Mouse (Mus musculus): Measurements from ENCODE around the gene Borcs5. TPM values are rescaled to one million over a fixed set of nuclear protein-coding genes. Genes with fewer than 3 reads are reported as not detected.

The Borcs5 gene
- polyA plus RNA-seq, 1 experiment: 8.8 TPM

GRCm38 (mm10) chr6:134684354-134684915 lies 45.1 kb downstream of the Borcs5 start:
- H3K4me2 ChIP-seq (ENCODE audit: low read depth): no peak overlapping the region
- no peaks in the 10 kb centered on the region for H3K36me3 ChIP-seq (ENCODE audit: control insufficient read depth, insufficient read depth)
- no peaks in the 10 kb centered on the region for H3K79me2 ChIP-seq (ENCODE audit: control insufficient read depth, insufficient read depth)
- H3K27me3 ChIP-seq (ENCODE audit: control insufficient read depth, insufficient read depth, insufficient read length): no peaks in the 10 kb centered on the region
- no peak for TF ChIP-seq POLR2AphosphoS2 (IDR thresholded peaks at IDR 0.05; ENCODE audit: insufficient read length, low read depth)
- TF ChIP-seq POLR2A (IDR thresholded peaks at IDR 0.05; ENCODE audit: insufficient read length, low read depth): no peak
- H3K4me3 ChIP-seq: no peak overlapping the region
- no peak overlapping the region for H3ac ChIP-seq (ENCODE audit: control insufficient read depth, insufficient read length)

DNA sequence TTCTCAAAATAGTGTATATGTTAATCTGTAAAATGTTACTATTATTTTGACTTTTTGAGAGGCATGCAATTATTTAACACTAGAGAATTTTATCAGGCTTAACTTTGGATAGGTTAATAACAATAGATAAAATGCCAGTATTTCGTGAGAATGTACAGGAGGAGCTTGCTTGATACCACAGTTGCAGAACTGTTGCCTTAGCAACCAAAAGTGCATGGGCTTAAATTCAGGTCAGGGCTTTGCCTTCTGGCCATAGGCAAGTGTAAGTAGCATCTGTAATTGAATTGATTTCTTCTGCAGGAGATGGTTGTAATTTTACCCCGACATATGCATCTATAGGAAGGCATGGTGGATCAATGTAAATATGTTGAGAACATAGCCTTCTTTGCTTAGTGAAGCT lies 45.7 kb downstream of the Borcs5 start:
- Histone ChIP-seq H3ac (ENCODE audit: control insufficient read depth, insufficient read length) (no peak overlapping the region), H3K79me2 (ENCODE audit: control insufficient read depth, insufficient read depth) (no peaks in the 10 kb centered on the region), H3K4me2 (ENCODE audit: low read depth) (no peak overlapping the region), H3K36me3 (ENCODE audit: control insufficient read depth, insufficient read depth) (no peaks in the 10 kb centered on the region), H3K4me3 (no peak overlapping the region), H3K27me3 (ENCODE audit: control insufficient read depth, insufficient read depth, insufficient read length) (no peaks in the 10 kb centered on the region)
- no peak for TF ChIP-seq USF1 (IDR thresholded peaks at IDR 0.05; ENCODE audit: low read depth)
- no peak for TF ChIP-seq POLR2AphosphoS2 (IDR thresholded peaks at IDR 0.05; ENCODE audit: insufficient read length, low read depth)
- TF ChIP-seq TCF12 (IDR thresholded peaks at IDR 0.05; ENCODE audit: insufficient read depth, poor library complexity, severe bottlenecking): no peak
- no peak for TF ChIP-seq REST (IDR thresholded peaks at IDR 0.05; ENCODE audit: insufficient read depth, insufficient read length)
- TF ChIP-seq TCF3 (IDR thresholded peaks at IDR 0.05; ENCODE audit: insufficient read length, low read depth): no peak
- no peak for TF ChIP-seq MYOG (IDR thresholded peaks at IDR 0.05; ENCODE audit: control insufficient read depth in 1 of 3, insufficient read depth in 1 of 3, insufficient read length in 2 of 3, low read depth in 2 of 3)
- TF ChIP-seq CEBPB (IDR thresholded peaks at IDR 0.05; ENCODE audit: insufficient read depth, poor library complexity, severe bottlenecking): no peak
- no peak for TF ChIP-seq MYOD1 (IDR thresholded peaks at IDR 0.05; ENCODE audit: control insufficient read depth in 1 of 3, insufficient read length in 2 of 3, low read depth in 2 of 3)
- no peak for TF ChIP-seq E2F4 (IDR thresholded peaks at IDR 0.05; ENCODE audit: insufficient read depth)
- no peak for TF ChIP-seq SRF (IDR thresholded peaks at IDR 0.05; ENCODE audit: control insufficient read depth, insufficient read length, low read depth)
- no peak for TF ChIP-seq POLR2A (IDR thresholded peaks at IDR 0.05; ENCODE audit: insufficient read length, low read depth)
- TF ChIP-seq MAX (IDR thresholded peaks at IDR 0.05; ENCODE audit: low read depth): no peak

- Histone ChIP-seq H3K79me2 (ENCODE audit: control insufficient read depth, insufficient read depth) (no peaks in the 10 kb centered on the region), H3K36me3 (ENCODE audit: control insufficient read depth, insufficient read depth) (no peaks in the 10 kb centered on the region), H3K4me3 (no peak overlapping the region), H3K4me2 (ENCODE audit: low read depth) (no peak overlapping the region), H3K27me3 (ENCODE audit: control insufficient read depth, insufficient read depth, insufficient read length) (no peaks in the 10 kb centered on the region), H3ac (ENCODE audit: control insufficient read depth, insufficient read length) (no peak overlapping the region)
- TF ChIP-seq MAX (IDR thresholded peaks at IDR 0.05; ENCODE audit: low read depth) (no peak), MYOD1 (IDR thresholded peaks at IDR 0.05; ENCODE audit: control insufficient read depth in 1 of 3, insufficient read length in 2 of 3, low read depth in 2 of 3) (no peak), TCF3 (IDR thresholded peaks at IDR 0.05; ENCODE audit: insufficient read length, low read depth) (no peak)
Observed at GRCm38 (mm10) chr6:134685515-134685914, 46.2 kb downstream of the Borcs5 start.

DNA sequence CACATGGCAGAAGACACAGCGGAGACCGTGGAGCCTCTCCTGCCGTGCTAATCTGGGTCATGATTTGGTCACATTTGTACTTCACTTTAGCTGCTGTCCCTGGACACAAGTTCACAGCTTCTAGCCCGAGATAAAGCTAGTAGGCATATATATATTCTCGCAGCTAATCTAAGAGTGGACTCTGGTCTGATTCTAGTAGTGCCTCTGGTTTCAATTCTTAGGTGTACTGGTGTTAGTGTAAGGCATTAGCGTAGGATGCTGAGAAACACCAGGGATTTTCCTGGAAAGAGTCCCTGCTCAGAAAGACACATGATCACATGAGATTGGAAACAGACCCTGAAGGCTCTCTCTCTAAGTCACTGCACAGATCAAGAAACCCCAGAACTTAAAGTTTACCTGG lies 55.2 kb downstream of the Borcs5 start:
- H3K4me2 ChIP-seq (ENCODE audit: low read depth): no peak overlapping the region
- H3K27me3 ChIP-seq (ENCODE audit: control insufficient read depth, insufficient read depth, insufficient read length): no peaks in the 10 kb centered on the region
- TF ChIP-seq TCF3 (IDR thresholded peaks at IDR 0.05; ENCODE audit: insufficient read length, low read depth) (no peak), POLR2A (IDR thresholded peaks at IDR 0.05; ENCODE audit: insufficient read length, low read depth) (no peak), USF1 (IDR thresholded peaks at IDR 0.05; ENCODE audit: low read depth) (no peak), REST (IDR thresholded peaks at IDR 0.05; ENCODE audit: insufficient read depth, insufficient read length) (no peak), CEBPB (IDR thresholded peaks at IDR 0.05; ENCODE audit: insufficient read depth, poor library complexity, severe bottlenecking) (no peak), POLR2AphosphoS2 (IDR thresholded peaks at IDR 0.05; ENCODE audit: insufficient read length, low read depth) (no peak), MAX (IDR thresholded peaks at IDR 0.05; ENCODE audit: low read depth) (no peak), SRF (IDR thresholded peaks at IDR 0.05; ENCODE audit: control insufficient read depth, insufficient read length, low read depth) (no peak), MYOG (IDR thresholded peaks at IDR 0.05; ENCODE audit: control insufficient read depth in 1 of 3, insufficient read depth in 1 of 3, insufficient read length in 2 of 3, low read depth in 2 of 3) (no peak), TCF12 (IDR thresholded peaks at IDR 0.05; ENCODE audit: insufficient read depth, poor library complexity, severe bottlenecking) (no peak), E2F4 (IDR thresholded peaks at IDR 0.05; ENCODE audit: insufficient read depth) (no peak), MYOD1 (IDR thresholded peaks at IDR 0.05; ENCODE audit: control insufficient read depth in 1 of 3, insufficient read length in 2 of 3, low read depth in 2 of 3) (no peak)
- H3K4me3 ChIP-seq: no peak overlapping the region
- no peaks in the 10 kb centered on the region for H3K79me2 ChIP-seq (ENCODE audit: control insufficient read depth, insufficient read depth)
- no peak overlapping the region for H3ac ChIP-seq (ENCODE audit: control insufficient read depth, insufficient read length)
- H3K36me3 ChIP-seq (ENCODE audit: control insufficient read depth, insufficient read depth): no peaks in the 10 kb centered on the region

DNA sequence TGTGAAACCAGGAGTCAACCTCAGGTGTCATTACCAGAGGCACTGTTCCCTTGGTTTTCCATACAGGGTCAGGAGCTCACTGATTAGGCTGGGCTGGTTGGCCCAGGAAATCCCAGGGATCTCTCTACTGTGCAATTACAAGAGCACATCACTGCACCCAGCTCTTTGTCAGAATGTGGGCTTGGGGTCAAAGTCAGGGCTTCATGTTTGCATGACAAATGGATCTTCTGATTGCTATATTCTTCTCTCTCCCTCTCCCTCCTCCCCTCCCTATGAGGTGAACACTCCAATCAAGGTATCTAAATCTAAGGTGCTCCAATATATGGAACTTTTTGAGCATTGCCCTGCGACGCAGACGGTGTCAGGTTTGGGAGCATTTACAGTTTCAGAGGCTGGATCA lies 55.7 kb downstream of the Borcs5 start:
- H3K79me2 ChIP-seq (ENCODE audit: control insufficient read depth, insufficient read depth): no peaks in the 10 kb centered on the region
- H3K27me3 ChIP-seq (ENCODE audit: control insufficient read depth, insufficient read depth, insufficient read length): no peaks in the 10 kb centered on the region
- no peak overlapping the region for H3K4me2 ChIP-seq (ENCODE audit: low read depth)
- H3K4me3 ChIP-seq: no peak overlapping the region
- TF ChIP-seq MYOG (IDR thresholded peaks at IDR 0.05; ENCODE audit: control insufficient read depth in 1 of 3, insufficient read depth in 1 of 3, insufficient read length in 2 of 3, low read depth in 2 of 3) (no peak), E2F4 (IDR thresholded peaks at IDR 0.05; ENCODE audit: insufficient read depth) (no peak)
- H3ac ChIP-seq (ENCODE audit: control insufficient read depth, insufficient read length): no peak overlapping the region
- H3K36me3 ChIP-seq (ENCODE audit: control insufficient read depth, insufficient read depth): no peaks in the 10 kb centered on the region

Measured in myocyte (in vitro differentiated cells).